Mouse (Mus musculus): ENCODE results near the gene Mpp5. TPM values are rescaled to one million over a fixed set of nuclear protein-coding genes. Genes with fewer than 3 reads are reported as not detected.

Mpp5 gene
- polyA plus RNA-seq, 1 experiment from 2014 or later = 37.5 TPM

DNA sequence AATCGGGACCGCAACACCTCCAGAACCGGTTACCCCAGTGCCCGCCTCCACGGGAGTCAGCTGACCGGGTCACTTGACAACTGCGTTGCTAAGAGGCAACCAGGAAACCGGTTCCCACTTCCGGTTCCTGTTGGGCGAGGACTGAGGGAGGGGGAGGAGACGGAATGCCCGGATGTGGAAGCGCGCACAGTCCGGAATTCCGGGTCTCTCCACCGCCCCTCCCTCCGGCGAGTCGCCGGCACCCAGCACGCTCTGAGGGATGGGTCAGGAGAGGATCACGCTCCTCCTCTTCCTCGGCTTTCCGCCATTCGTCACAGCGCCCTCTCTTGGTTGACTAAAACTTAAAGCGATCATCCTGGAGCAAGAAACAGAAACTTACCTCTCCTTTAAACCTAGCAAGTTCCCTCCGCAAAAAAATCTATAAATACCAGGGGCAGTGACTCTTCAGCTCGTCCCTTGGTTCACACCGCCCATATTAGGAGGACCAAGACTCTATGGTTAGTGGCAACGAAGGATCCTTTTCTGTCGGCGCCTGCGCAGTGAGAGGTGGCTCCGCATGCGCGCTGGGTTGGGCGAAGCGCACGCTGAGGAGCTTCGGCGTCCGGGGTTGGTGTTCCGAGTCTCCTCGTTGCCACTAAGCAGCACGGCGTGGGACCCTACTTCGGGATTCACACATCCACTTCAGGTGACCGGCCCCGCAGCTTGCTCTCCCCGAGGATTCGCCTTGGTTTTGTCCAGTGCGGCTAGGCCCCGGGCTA, 113.0 kb downstream of the Mpp5 start, which contains the start of the genes Atp6v1d and Eif2s1:
TSS of gene Atp6v1d (minus strand) at position 143 of the 758 bp plus-strand sequence.
TSS of gene Eif2s1 (plus strand) at position 324 of the 758 bp plus-strand sequence.
- peak; percentile 94 for TF ChIP-seq CTCF (IDR thresholded peaks at IDR 0.05; ENCODE audit: low read depth)
- peak within 1 kb of the TSS; percentile 71 for H3K4me2 ChIP-seq (replicated peaks; ENCODE audit: low read depth)
- peak within 1 kb of the TSS; percentile 89 for H3K4me3 ChIP-seq (ENCODE audit: low read depth, low read length)
- ATAC-seq = peak; percentile 100
- H3K4me1 ChIP-seq (replicated peaks; ENCODE audit: control insufficient read depth, insufficient read depth, low read length) = no peaks in the 10 kb centered on the region; the same call in 1 of the 2 replicates
- H3K9me3 ChIP-seq (ENCODE audit: control insufficient read depth) = no peaks in the 10 kb centered on the region
- H3K27me3 ChIP-seq (replicated peaks; ENCODE audit: control insufficient read depth, insufficient read depth, low read length) = no peaks in the 10 kb centered on the region
- no peaks in the 10 kb centered on the region for H3K36me3 ChIP-seq (ENCODE audit: control insufficient read depth, insufficient read depth)
- 0% methylated on average over 55 of the region's 55 CpGs for WGBS
- peak within 1 kb of the TSS; percentile 84 for H3K27ac ChIP-seq (ENCODE audit: low read depth, low read length)
- H3K9ac ChIP-seq (ENCODE audit: low read depth, low read length) = peak within 1 kb of the TSS; percentile 86

DNA sequence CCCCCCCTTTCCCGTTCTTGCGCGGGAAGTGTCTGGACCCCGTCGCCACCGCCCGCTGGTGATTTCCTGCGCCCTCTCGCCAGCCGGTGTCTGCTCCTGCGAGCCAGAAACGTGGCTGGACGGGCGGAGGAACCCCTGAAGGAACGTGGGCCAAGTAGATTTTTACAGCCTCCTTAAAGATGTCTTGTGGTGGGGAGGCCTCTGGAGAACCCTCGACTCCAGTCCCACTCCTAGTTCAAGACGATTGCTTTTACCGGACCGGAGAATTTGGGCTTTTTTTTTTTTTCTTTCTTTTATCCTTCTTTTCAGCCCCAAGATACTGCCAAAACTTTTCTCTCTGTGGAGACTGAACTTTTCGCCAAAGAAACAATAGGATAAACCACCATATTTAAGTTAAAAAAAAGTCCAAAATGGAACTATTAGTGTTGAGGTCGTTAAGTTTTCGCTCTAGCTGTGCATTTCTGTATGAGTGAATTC, 113.6 kb downstream of the Mpp5 start:
- TF ChIP-seq CTCF (IDR thresholded peaks at IDR 0.05; ENCODE audit: low read depth) = no peak
- Histone ChIP-seq H3K4me1 (replicated peaks; ENCODE audit: control insufficient read depth, insufficient read depth, low read length) (no peaks in the 10 kb centered on the region; the same call in 1 of the 2 replicates), H3K27ac (ENCODE audit: low read depth, low read length) (peak overlapping the region; percentile 78), H3K9ac (ENCODE audit: low read depth, low read length) (peak overlapping the region; percentile 84), H3K9me3 (ENCODE audit: control insufficient read depth) (no peaks in the 10 kb centered on the region), H3K36me3 (ENCODE audit: control insufficient read depth, insufficient read depth) (peaks cover 4% of the 10 kb centered on the region; the same call in 1 of the 2 replicates), H3K4me3 (ENCODE audit: low read depth, low read length) (peak overlapping the region; percentile 89), H3K4me2 (replicated peaks; ENCODE audit: low read depth) (peak overlapping the region; percentile 71), H3K27me3 (replicated peaks; ENCODE audit: control insufficient read depth, insufficient read depth, low read length) (no peaks in the 10 kb centered on the region)
- WGBS = under 1% methylated on average over 22 of the region's 22 CpGs
- no peak for ATAC-seq

DNA sequence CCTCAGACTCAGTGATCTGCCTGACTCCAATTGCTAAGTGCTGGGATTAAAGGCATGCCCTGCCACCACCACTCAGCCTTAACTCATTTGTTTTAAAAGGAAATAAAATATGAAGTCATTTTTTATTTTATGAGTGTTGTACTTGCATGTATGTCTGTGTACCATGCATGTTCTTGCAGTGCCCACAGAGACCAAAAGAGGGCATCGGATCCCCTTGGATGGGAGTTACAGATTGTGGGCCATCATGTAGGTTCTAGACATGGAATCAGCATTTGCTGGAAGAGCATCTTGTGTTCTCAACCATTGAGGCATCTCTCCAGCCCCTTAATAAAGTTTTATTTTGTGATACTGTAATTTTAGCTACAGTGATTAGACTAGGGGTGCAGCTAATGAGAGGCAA, 116.7 kb downstream of the Mpp5 start:
- no peaks in the 10 kb centered on the region for H3K9me3 ChIP-seq (ENCODE audit: control insufficient read depth)
- H3K9ac ChIP-seq (ENCODE audit: low read depth, low read length) = no peak overlapping the region
- H3K4me2 ChIP-seq (replicated peaks; ENCODE audit: low read depth) = no peak overlapping the region
- no peaks in the 10 kb centered on the region; the same call in 1 of the 2 replicates for H3K4me1 ChIP-seq (replicated peaks; ENCODE audit: control insufficient read depth, insufficient read depth, low read length)
- 97% methylated on average over 1 of the region's 1 CpGs for WGBS
- peaks cover 23% of the 10 kb centered on the region for H3K36me3 ChIP-seq (ENCODE audit: control insufficient read depth, insufficient read depth)
- H3K4me3 ChIP-seq (ENCODE audit: low read depth, low read length) = no peak overlapping the region
- no peak overlapping the region for H3K27ac ChIP-seq (ENCODE audit: low read depth, low read length)
- no peak for ATAC-seq
- TF ChIP-seq CTCF (IDR thresholded peaks at IDR 0.05; ENCODE audit: low read depth) = peak; percentile 63
- no peaks in the 10 kb centered on the region for H3K27me3 ChIP-seq (replicated peaks; ENCODE audit: control insufficient read depth, insufficient read depth, low read length)

- Histone ChIP-seq H3K27ac (ENCODE audit: low read depth, low read length) (no peak overlapping the region), H3K36me3 (ENCODE audit: control insufficient read depth, insufficient read depth) (peaks cover 23% of the 10 kb centered on the region), H3K4me2 (replicated peaks; ENCODE audit: low read depth) (no peak overlapping the region), H3K27me3 (replicated peaks; ENCODE audit: control insufficient read depth, insufficient read depth, low read length) (no peaks in the 10 kb centered on the region), H3K4me3 (ENCODE audit: low read depth, low read length) (no peak overlapping the region), H3K4me1 (replicated peaks; ENCODE audit: control insufficient read depth, insufficient read depth, low read length) (no peaks in the 10 kb centered on the region; the same call in 1 of the 2 replicates), H3K9me3 (ENCODE audit: control insufficient read depth) (no peaks in the 10 kb centered on the region), H3K9ac (ENCODE audit: low read depth, low read length) (no peak overlapping the region)
- no peak for TF ChIP-seq CTCF (IDR thresholded peaks at IDR 0.05; ENCODE audit: low read depth)
- WGBS = 75% methylated on average over 1 of the region's 1 CpGs
- ATAC-seq = no peak
Observed at GRCm38 (mm10) chr12:78868115-78868514, 119.4 kb downstream of the Mpp5 start.

GRCm38 (mm10) chr12:78874581-78874980, 125.9 kb downstream of the Mpp5 start:
- H3K27me3 ChIP-seq (replicated peaks; ENCODE audit: control insufficient read depth, insufficient read depth, low read length) = no peaks in the 10 kb centered on the region
- H3K4me1 ChIP-seq (replicated peaks; ENCODE audit: control insufficient read depth, insufficient read depth, low read length) = no peaks in the 10 kb centered on the region
- no peak overlapping the region for H3K9ac ChIP-seq (ENCODE audit: low read depth, low read length)
- no peak overlapping the region for H3K4me2 ChIP-seq (replicated peaks; ENCODE audit: low read depth)
- no peak; the same call in 1 of the 2 replicates for TF ChIP-seq CTCF (IDR thresholded peaks at IDR 0.05; ENCODE audit: low read depth)
- no peaks in the 10 kb centered on the region for H3K9me3 ChIP-seq (ENCODE audit: control insufficient read depth)
- peaks cover 42% of the 10 kb centered on the region for H3K36me3 ChIP-seq (ENCODE audit: control insufficient read depth, insufficient read depth)
- 94% methylated on average over 3 of the region's 3 CpGs for WGBS
- no peak overlapping the region for H3K27ac ChIP-seq (ENCODE audit: low read depth, low read length)
- no peak overlapping the region for H3K4me3 ChIP-seq (ENCODE audit: low read depth, low read length)
- no peak for ATAC-seq

- Histone ChIP-seq H3K27ac (ENCODE audit: low read depth, low read length) (peak overlapping the region; percentile 76; the same call in 1 of the 2 replicates), H3K4me1 (replicated peaks; ENCODE audit: control insufficient read depth, insufficient read depth, low read length) (no peaks in the 10 kb centered on the region), H3K9me3 (ENCODE audit: control insufficient read depth) (no peaks in the 10 kb centered on the region), H3K4me3 (ENCODE audit: low read depth, low read length) (no peak overlapping the region), H3K36me3 (ENCODE audit: control insufficient read depth, insufficient read depth) (peaks cover 30% of the 10 kb centered on the region), H3K4me2 (replicated peaks; ENCODE audit: low read depth) (no peak overlapping the region), H3K9ac (ENCODE audit: low read depth, low read length) (no peak overlapping the region), H3K27me3 (replicated peaks; ENCODE audit: control insufficient read depth, insufficient read depth, low read length) (no peaks in the 10 kb centered on the region)
- peak; percentile 79 for ATAC-seq
- WGBS = 23% methylated on average over 1 of the region's 1 CpGs
- no peak for TF ChIP-seq CTCF (IDR thresholded peaks at IDR 0.05; ENCODE audit: low read depth)
Observed at GRCm38 (mm10) chr12:78890062-78890461, 141.4 kb downstream of the Mpp5 start.

Other genes starting within 250 kb of the Mpp5 start
- not detected in 2 replicates for gene Fam71d, start 57.4 kb upstream of the Mpp5 start, polyA plus RNA-seq (2015; fragmentation: Nextera tagmentation; extraction: Ambion mirVana)
- 124 and 138 TPM in 2 replicates for gene Atp6v1d, start 112.7 kb downstream of the Mpp5 start, polyA plus RNA-seq (2015; fragmentation: Nextera tagmentation; extraction: Ambion mirVana)
- gene Eif2s1, start 112.9 kb downstream of the Mpp5 start, polyA plus RNA-seq (2015; fragmentation: Nextera tagmentation; extraction: Ambion mirVana) = 71.2 and 77.6 TPM in 2 replicates
- 21.5 and 23.5 TPM in 2 replicates for gene Plek2, start 158.1 kb downstream of the Mpp5 start, polyA plus RNA-seq (2015; fragmentation: Nextera tagmentation; extraction: Ambion mirVana)

Measured in intestine, postnatal 0 days (tissue).